Mouse (Mus musculus): Measurements from ENCODE around the gene Clcnkb. TPM values are rescaled to one million over a fixed set of nuclear protein-coding genes. Genes with fewer than 3 reads are reported as not detected.

The Clcnkb gene
- polyA plus RNA-seq, 1 experiment from 2014 or later: not detected

DNA sequence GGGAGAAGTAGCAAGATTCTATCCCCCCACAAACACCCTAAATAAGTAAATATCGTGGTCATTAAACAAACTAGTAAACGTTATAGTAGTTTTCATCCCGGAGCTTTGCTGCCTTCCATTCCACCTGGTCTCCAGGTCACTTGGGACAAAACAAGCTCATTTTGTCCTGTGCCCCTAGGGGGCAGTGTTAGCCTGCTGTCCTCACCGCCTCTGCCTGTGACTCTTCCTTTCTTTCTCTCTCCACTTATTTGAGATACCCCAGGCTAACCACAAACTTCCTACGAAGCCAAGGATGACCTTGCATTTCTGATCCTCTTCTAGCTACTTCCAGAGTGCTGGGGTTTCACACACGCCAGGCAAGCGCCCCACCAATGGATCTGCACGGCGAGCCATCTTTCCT, 15.2 kb upstream of the Clcnkb start:
- Histone ChIP-seq H3K9me3 (no peaks in the 10 kb centered on the region), H3K4me1 (peaks cover 4% of the 10 kb centered on the region), H3K27ac (no peak overlapping the region), H3K4me2 (no peak overlapping the region), H3K36me3 (replicated peaks) (no peaks in the 10 kb centered on the region), H3K27me3 (replicated peaks) (no peaks in the 10 kb centered on the region), H3K9ac (no peak overlapping the region), H3K4me3 (no peak overlapping the region)
- 45% methylated on average over 9 of the region's 9 CpGs for WGBS
- no peak for ATAC-seq (replicated peaks)

DNA sequence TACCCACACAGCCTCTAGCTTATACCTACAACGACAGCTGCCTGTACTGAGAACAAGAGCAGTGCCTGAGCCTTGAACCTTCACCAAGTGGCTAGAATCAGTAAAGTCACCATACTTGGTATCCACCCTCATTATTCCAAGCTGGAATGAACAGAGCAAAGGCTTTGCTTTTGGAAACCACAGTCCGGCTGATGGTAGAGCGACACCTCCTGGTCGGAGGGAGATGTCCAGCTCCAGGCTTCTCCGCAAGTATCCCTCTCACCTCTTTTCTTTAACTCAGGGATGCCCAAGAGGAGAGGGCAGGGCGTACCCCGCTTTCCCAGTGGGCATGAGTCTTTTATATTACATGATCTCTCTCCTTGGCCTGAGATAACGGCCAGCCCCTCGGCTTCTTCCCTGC, 14.0 kb upstream of the Clcnkb start:
- H3K4me2 ChIP-seq: no peak overlapping the region
- H3K36me3 ChIP-seq (replicated peaks): no peaks in the 10 kb centered on the region
- H3K9ac ChIP-seq: no peak overlapping the region
- H3K27me3 ChIP-seq (replicated peaks): no peaks in the 10 kb centered on the region
- 47% methylated on average over 9 of the region's 9 CpGs for WGBS
- ATAC-seq (replicated peaks): no peak
- H3K9me3 ChIP-seq: no peaks in the 10 kb centered on the region
- no peak overlapping the region for H3K27ac ChIP-seq
- peaks cover 15% of the 10 kb centered on the region for H3K4me1 ChIP-seq
- no peak overlapping the region for H3K4me3 ChIP-seq

GRCm38 (mm10) chr4:141429381-141429780, 13.6 kb upstream of the Clcnkb start:
- no peak overlapping the region for H3K27ac ChIP-seq
- no peak overlapping the region for H3K4me3 ChIP-seq
- no peak overlapping the region for H3K9ac ChIP-seq
- H3K4me2 ChIP-seq: no peak overlapping the region
- peaks cover 16% of the 10 kb centered on the region for H3K4me1 ChIP-seq
- no peaks in the 10 kb centered on the region for H3K27me3 ChIP-seq (replicated peaks)
- ATAC-seq (replicated peaks): no peak
- 85% methylated on average over 6 of the region's 6 CpGs for WGBS
- no peaks in the 10 kb centered on the region for H3K9me3 ChIP-seq
- no peaks in the 10 kb centered on the region for H3K36me3 ChIP-seq (replicated peaks)

DNA sequence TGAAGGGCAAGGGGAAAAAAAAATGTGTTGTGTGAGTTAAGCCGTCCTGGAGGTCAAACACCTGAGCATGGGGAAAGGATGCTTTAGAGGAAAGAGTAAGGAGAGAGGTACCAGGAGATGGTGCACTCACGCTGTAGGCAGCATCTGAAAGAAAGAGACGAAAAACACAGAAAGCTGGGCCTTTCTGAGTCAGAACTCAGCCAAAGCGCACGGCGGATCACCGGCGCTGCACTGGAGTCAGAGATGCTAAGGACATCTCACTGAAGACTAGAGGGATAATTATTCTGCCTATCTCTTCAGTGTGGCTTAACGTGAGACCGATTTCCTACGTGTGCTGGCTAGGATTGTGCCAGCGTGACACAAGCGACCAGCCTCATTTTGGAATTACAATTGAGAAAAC, 12.1 kb upstream of the Clcnkb start:
- H3K27me3 ChIP-seq (replicated peaks): no peaks in the 10 kb centered on the region
- H3K27ac ChIP-seq: no peak overlapping the region
- no peak overlapping the region for H3K4me3 ChIP-seq
- no peaks in the 10 kb centered on the region for H3K9me3 ChIP-seq
- no peak for ATAC-seq (replicated peaks)
- 82% methylated on average over 13 of the region's 13 CpGs for WGBS
- H3K9ac ChIP-seq: no peak overlapping the region
- H3K36me3 ChIP-seq (replicated peaks): no peaks in the 10 kb centered on the region
- H3K4me1 ChIP-seq: peaks cover 16% of the 10 kb centered on the region
- H3K4me2 ChIP-seq: no peak overlapping the region

- Histone ChIP-seq H3K9ac (no peak overlapping the region), H3K36me3 (replicated peaks) (no peaks in the 10 kb centered on the region), H3K4me3 (no peak overlapping the region), H3K27ac (no peak overlapping the region), H3K27me3 (replicated peaks) (no peaks in the 10 kb centered on the region), H3K4me1 (peaks cover 16% of the 10 kb centered on the region), H3K9me3 (no peaks in the 10 kb centered on the region), H3K4me2 (no peak overlapping the region)
- 82% methylated on average over 10 of the region's 10 CpGs for WGBS
- no peak for ATAC-seq (replicated peaks)
These were observed 11.3 kb upstream of the Clcnkb start for GRCm38 (mm10) chr4:141426796-141427745.

DNA sequence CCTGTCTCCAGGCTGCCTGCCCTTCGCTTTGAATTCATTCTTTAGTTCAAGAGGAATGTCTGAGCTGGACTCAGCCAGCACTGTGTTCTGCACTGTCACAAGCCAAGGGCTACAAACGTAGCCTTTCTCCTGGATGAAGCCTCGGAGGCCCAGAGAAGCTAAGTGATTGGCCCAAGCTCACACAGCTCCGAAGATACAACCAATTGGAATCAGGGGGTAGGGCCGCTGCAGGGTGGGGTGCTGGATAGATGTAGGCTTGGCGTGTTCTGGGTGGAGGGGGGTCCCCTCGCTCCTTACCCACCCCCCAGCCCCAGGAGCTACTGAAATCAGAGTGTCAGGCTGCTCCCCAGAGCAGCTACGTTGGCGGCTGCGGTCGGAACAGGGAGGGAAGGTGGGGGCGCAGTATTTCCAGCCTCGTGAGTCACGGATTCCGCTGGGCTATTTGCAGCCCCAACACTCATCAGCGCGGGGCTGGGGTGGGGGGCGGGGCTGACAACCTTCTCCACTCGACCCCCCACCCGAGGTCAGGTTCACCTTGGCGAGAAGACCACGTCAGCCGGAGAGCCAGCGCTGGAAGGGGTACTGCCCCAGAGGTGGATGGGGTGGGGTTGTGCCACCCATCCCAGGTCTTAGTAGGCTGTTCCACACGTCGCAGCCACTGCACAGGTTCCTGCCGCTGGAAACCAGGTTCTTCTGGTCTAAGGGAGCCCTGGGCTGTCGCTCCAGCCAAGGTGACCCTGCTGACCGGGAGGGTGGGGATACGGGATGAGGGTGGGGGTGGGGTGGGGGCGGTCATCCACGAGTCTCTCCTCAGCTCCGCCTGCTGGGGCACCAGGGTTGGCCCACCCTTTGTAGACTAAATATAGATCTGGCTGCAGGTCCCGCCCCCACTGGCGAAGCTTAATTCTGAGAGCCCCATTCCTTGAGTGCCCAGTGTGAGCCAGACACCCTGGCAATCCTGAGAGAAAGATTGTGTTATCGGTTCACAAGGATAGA, 10.0 kb upstream of the Clcnkb start:
- Histone ChIP-seq H3K9me3 (no peaks in the 10 kb centered on the region), H3K4me2 (peak overlapping the region; percentile 72), H3K4me1 (peaks cover 16% of the 10 kb centered on the region), H3K36me3 (replicated peaks) (no peaks in the 10 kb centered on the region), H3K9ac (peak overlapping the region; percentile 47), H3K4me3 (peak overlapping the region; percentile 39), H3K27ac (no peak overlapping the region; the same call in 1 of the 2 replicates), H3K27me3 (replicated peaks) (no peaks in the 10 kb centered on the region)
- peak; percentile 94 for ATAC-seq (replicated peaks)
- 4% methylated on average over 36 of the region's 36 CpGs for WGBS

- Histone ChIP-seq H3K9me3 (no peaks in the 10 kb centered on the region), H3K4me2 (no peak overlapping the region), H3K9ac (no peak overlapping the region), H3K4me3 (no peak overlapping the region), H3K4me1 (peaks cover 16% of the 10 kb centered on the region), H3K27me3 (replicated peaks) (no peaks in the 10 kb centered on the region), H3K27ac (no peak overlapping the region), H3K36me3 (replicated peaks) (no peaks in the 10 kb centered on the region)
- WGBS: 89% methylated on average over 13 of the region's 13 CpGs
- ATAC-seq (replicated peaks): no peak
These were observed 8.0 kb upstream of the Clcnkb start for GRCm38 (mm10) chr4:141423691-141424431.

GRCm38 (mm10) chr4:141423288-141423687, 7.5 kb upstream of the Clcnkb start:
- no peak overlapping the region for H3K27ac ChIP-seq
- H3K4me1 ChIP-seq: peaks cover 16% of the 10 kb centered on the region
- H3K36me3 ChIP-seq (replicated peaks): no peaks in the 10 kb centered on the region
- 79% methylated on average over 5 of the region's 5 CpGs for WGBS
- H3K4me3 ChIP-seq: no peak overlapping the region
- no peak overlapping the region for H3K9ac ChIP-seq
- no peaks in the 10 kb centered on the region for H3K9me3 ChIP-seq
- ATAC-seq (replicated peaks): no peak
- no peaks in the 10 kb centered on the region for H3K27me3 ChIP-seq (replicated peaks)
- H3K4me2 ChIP-seq: no peak overlapping the region

DNA sequence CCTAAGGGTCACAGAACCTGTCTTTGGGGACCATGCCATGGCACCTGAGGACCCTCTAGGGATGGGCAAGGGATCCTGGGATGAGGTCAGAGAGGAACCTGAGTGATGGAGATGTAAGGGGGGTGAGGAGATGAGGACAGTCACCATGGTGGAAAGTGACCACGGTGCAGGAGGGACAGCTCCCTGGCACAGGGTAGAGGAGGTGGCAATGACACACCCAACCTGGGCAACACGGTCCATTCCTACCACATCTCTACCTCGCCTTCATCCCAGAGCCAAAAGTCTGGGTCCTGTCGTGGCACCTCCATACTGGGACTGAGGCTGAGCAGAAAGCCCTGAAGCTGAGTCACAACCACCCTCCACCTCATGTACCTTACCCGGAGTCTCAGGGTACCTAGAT, 7.0 kb upstream of the Clcnkb start:
- H3K36me3 ChIP-seq (replicated peaks): no peaks in the 10 kb centered on the region
- H3K4me2 ChIP-seq: no peak overlapping the region
- no peak overlapping the region for H3K27ac ChIP-seq
- no peak for ATAC-seq (replicated peaks)
- H3K4me1 ChIP-seq: peaks cover 16% of the 10 kb centered on the region
- H3K4me3 ChIP-seq: no peak overlapping the region
- H3K9ac ChIP-seq: no peak overlapping the region
- H3K9me3 ChIP-seq: no peaks in the 10 kb centered on the region
- no peaks in the 10 kb centered on the region for H3K27me3 ChIP-seq (replicated peaks)
- 77% methylated on average over 5 of the region's 5 CpGs for WGBS

- Histone ChIP-seq H3K9ac (no peak overlapping the region), H3K4me3 (no peak overlapping the region), H3K36me3 (replicated peaks) (no peaks in the 10 kb centered on the region), H3K27me3 (replicated peaks) (no peaks in the 10 kb centered on the region), H3K4me1 (peaks cover 16% of the 10 kb centered on the region), H3K27ac (no peak overlapping the region), H3K9me3 (no peaks in the 10 kb centered on the region), H3K4me2 (no peak overlapping the region)
- no peak for ATAC-seq (replicated peaks)
- 69% methylated on average over 14 of the region's 14 CpGs for WGBS
These were observed 5.6 kb upstream of the Clcnkb start for GRCm38 (mm10) chr4:141421423-141421822.

- H3K4me2 ChIP-seq: no peak overlapping the region
- no peak overlapping the region for H3K4me3 ChIP-seq
- no peak for ATAC-seq (replicated peaks)
- 56% methylated on average over 9 of the region's 9 CpGs for WGBS
- H3K9me3 ChIP-seq: no peaks in the 10 kb centered on the region
- H3K9ac ChIP-seq: no peak overlapping the region
- no peaks in the 10 kb centered on the region for H3K27me3 ChIP-seq (replicated peaks)
- no peaks in the 10 kb centered on the region for H3K36me3 ChIP-seq (replicated peaks)
- H3K4me1 ChIP-seq: peaks cover 11% of the 10 kb centered on the region
- H3K27ac ChIP-seq: no peak overlapping the region
These were observed 5.1 kb upstream of the Clcnkb start for GRCm38 (mm10) chr4:141420886-141421285.
